Mouse (Mus musculus): Measurements from ENCODE around the gene Cyth3.

- TF ChIP-seq CTCF (IDR thresholded peaks at IDR 0.05; ENCODE audit: control insufficient read depth, insufficient read depth, low read length) (no peak), POLR2A (IDR thresholded peaks at IDR 0.05; ENCODE audit: borderline replicate concordance, control insufficient read depth, low read depth, low read length) (no peak)
Measured at GRCm38 (mm10) chr5:143631559-143631958, 9.3 kb downstream of the Cyth3 start.

Measured in bone marrow, adult 2 months (tissue).